Mouse (Mus musculus) liver, adult (tissue): ENCODE results near the gene Miga1.

Experiments
- GATA4 ChIP-seq: IDR thresholded peaks from 2 replicates; pipeline ENCODE4 v1.6.1; 2014; ENCODE audit warnings: mild to moderate bottlenecking, low read length; ENCODE audit not compliant: insufficient replicate concordance

Miga1 gene

GRCm38 (mm10) chr3:152300376-152301337, 39.5 kb downstream of the Miga1 start:
- no peak for TF ChIP-seq GATA4

GRCm38 (mm10) chr3:152295896-152296295, 44.3 kb downstream of the Miga1 start:
- no peak for TF ChIP-seq GATA4

GRCm38 (mm10) chr3:152294400-152294799, 45.8 kb downstream of the Miga1 start:
- no peak for TF ChIP-seq GATA4

GRCm38 (mm10) chr3:152293530-152294181, 46.6 kb downstream of the Miga1 start:
- TF ChIP-seq GATA4: no peak

GRCm38 (mm10) chr3:152291895-152292294, 48.3 kb downstream of the Miga1 start:
- TF ChIP-seq GATA4: no peak

- TF ChIP-seq GATA4: no peak
Measured at GRCm38 (mm10) chr3:152290175-152290798, 49.9 kb downstream of the Miga1 start.

GRCm38 (mm10) chr3:152288740-152289139, 51.5 kb downstream of the Miga1 start:
- no peak for TF ChIP-seq GATA4

GRCm38 (mm10) chr3:152288276-152288675, 51.9 kb downstream of the Miga1 start:
- TF ChIP-seq GATA4: no peak

GRCm38 (mm10) chr3:152287810-152288209, 52.4 kb downstream of the Miga1 start:
- no peak for TF ChIP-seq GATA4

- TF ChIP-seq GATA4: no peak
Measured at GRCm38 (mm10) chr3:152284759-152285158, 55.4 kb downstream of the Miga1 start.

GRCm38 (mm10) chr3:152284306-152284705, 55.9 kb downstream of the Miga1 start:
- TF ChIP-seq GATA4: no peak

- TF ChIP-seq GATA4: no peak
Measured at GRCm38 (mm10) chr3:152282126-152282525, 58.1 kb downstream of the Miga1 start.

- TF ChIP-seq GATA4: no peak
Measured at GRCm38 (mm10) chr3:152278431-152278830, 61.8 kb downstream of the Miga1 start.

GRCm38 (mm10) chr3:152277912-152278311, 62.3 kb downstream of the Miga1 start:
- TF ChIP-seq GATA4: no peak

- no peak for TF ChIP-seq GATA4
Measured at GRCm38 (mm10) chr3:152276935-152277334, 63.3 kb downstream of the Miga1 start.

GRCm38 (mm10) chr3:152275008-152275407, 65.2 kb downstream of the Miga1 start:
- TF ChIP-seq GATA4: no peak
